Mouse (Mus musculus): ENCODE measurements around the gene Larp4b.

GRCm38 (mm10) chr13:9181106-9181505 lies 87.4 kb downstream of the Larp4b start:
- no peak for TF ChIP-seq CTCF (IDR thresholded peaks at IDR 0.05; ENCODE audit: borderline replicate concordance, control insufficient read depth, extremely low read depth, insufficient read depth, low read length, poor library complexity)
- TF ChIP-seq POLR2A (IDR thresholded peaks at IDR 0.05; ENCODE audit: control insufficient read depth, extremely low read depth, insufficient read depth, low read length, poor library complexity): no peak

Data from thymus, adult 2 months (tissue).